Mouse (Mus musculus): ENCODE measurements around the gene Radil.
A peak's percentile ranks its signal among the peaks of the same experiment; 100 is the strongest.

The Radil gene

GRCm38 (mm10) chr5:142550706-142551652, at the start of gene Radil:
TSS of gene Radil (minus strand) at chr5:142551098.
- DNase-seq (ENCODE audit: low spot score in 2 of 2), result peak; percentile 96 to 99

- no peak for DNase-seq (ENCODE audit: low spot score in 2 of 2)
Measured at GRCm38 (mm10) chr5:142597648-142598390, 46.9 kb upstream of the Radil start.

DNA sequence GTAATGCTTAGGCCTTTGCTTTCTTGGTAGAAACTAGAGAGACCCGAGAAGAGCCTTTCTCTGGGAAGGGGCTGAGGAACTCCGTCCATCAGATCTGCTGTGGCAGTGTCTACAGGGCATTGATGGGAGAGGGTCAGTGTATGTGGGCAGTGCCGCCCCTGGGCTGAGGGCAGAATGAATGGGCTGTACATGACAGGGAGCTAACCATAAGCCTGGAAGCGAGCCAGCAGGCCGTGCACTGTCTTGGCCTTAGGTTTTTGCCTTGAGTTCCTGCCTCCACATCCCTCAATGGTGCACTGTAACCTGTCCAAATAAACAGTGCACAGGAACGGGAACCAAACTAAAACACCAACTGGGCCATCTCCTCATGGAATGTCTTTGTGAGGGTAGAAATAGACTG, 45.8 kb upstream of the Radil start:
- no peak for DNase-seq (ENCODE audit: low spot score in 2 of 2)

DNA sequence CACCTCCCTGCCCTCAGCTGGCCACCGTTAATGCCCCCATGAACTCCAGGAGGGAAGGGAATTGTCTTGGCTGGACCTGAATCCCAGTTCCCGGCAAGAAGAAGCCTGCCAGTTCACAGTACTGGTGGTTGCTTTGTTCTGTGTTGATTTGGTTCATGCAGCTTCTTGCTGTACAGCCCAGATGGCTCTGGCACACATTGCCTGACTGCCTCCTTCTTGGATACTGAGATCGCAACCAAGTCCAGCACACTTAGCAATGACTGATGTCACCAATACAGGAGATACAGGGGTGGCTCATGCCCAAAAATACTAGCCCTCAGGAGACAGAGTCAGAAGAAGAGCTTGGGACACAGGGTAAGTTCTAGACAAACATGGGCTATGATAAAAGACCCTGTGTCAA, 44.8 kb upstream of the Radil start:
- DNase-seq (ENCODE audit: low spot score in 2 of 2), result no peak

- no peak for DNase-seq (ENCODE audit: low spot score in 2 of 2)
Measured at GRCm38 (mm10) chr5:142590953-142591616, 40.2 kb upstream of the Radil start.

- DNase-seq (ENCODE audit: low spot score in 2 of 2), result peak; percentile 51 to 74
Measured at GRCm38 (mm10) chr5:142583616-142584126, 32.8 kb upstream of the Radil start.

DNA sequence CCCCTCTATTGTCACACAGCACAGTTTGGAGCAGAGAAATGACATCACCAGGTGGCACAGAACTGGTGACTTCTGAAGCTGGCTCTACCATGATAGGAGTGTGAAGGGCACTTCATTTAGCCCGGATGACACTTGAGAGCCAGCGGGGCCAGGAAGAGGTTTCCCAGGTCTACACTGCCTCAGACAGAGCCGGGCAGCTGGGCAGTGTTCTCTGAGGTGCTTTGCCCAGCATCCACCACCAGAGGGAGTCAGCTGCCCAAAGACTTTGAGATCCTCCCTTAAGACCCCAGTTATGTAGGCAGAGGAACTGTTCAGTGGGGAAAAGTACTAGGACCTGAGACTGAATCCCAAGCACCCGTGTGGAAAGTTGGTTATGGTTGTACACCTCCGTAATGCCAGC, 30.6 kb upstream of the Radil start:
- DNase-seq (ENCODE audit: low spot score in 2 of 2), result peak; percentile 62 to 74

DNA sequence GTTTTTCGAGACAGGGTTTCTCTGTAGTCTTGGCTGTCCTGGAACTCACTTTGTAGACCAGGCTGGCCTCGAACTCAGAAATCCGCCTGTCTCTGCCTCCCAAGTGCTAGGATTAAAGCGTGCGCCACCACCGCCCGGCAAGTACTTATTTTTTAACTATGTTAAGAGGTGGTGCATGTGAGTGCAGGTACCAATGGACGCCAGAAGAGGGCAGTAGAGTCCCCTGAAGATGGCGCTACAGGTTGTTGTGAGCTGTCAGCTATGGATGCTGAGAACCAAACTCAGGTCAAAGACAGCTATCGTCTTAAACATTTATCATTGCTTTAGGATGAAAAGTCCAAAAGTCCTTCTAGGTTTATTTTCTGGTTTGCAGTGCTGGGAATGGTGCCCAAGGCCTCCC, 27.3 kb upstream of the Radil start:
- DNase-seq (ENCODE audit: low spot score in 2 of 2), result no peak

DNA sequence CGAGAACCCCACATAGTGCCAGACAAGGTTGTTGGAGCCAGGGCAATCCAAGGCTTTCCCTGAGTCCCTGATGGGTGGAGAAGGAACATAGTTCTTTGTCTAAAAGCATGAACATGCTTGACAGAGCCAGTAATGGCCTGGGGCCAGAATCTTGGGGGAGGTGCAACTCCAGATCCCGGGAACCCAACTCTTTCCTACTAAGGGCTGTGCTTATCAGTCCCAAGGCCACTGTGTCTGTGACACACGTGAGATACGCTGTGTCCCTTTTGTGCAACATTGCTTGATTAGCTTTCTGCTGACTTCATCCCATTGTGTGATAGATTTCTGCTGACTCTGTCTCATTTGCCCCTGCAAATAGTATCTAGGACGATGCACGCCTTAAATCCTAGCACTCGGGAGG, 25.9 kb upstream of the Radil start:
- DNase-seq (ENCODE audit: low spot score in 2 of 2), result no peak

GRCm38 (mm10) chr5:142574323-142575057, 23.6 kb upstream of the Radil start:
- no peak for DNase-seq (ENCODE audit: low spot score in 2 of 2)

DNA sequence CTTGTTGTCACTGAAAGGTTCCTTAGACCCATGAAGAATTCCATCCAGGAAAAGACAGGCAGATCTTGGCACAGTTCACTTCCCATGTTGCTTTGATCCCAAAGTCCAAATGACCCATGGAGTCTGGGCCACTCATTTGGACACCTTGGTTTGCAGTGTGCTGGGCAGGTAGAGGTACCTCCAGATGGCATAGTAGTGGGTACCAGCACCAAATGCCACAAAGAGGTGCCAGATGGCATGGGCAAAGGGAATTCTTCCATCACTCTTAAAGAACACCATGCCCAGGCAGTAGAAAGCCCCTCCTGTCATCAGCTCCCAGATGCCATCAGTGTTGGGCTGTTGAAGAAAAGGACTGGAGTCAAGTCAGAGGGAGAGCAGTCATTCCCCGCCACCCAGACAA, 13.7 kb upstream of the Radil start:
- DNase-seq (ENCODE audit: low spot score in 2 of 2), result no peak

GRCm38 (mm10) chr5:142560261-142560660, 9.4 kb upstream of the Radil start:
- no peak for DNase-seq (ENCODE audit: low spot score in 2 of 2)

DNA sequence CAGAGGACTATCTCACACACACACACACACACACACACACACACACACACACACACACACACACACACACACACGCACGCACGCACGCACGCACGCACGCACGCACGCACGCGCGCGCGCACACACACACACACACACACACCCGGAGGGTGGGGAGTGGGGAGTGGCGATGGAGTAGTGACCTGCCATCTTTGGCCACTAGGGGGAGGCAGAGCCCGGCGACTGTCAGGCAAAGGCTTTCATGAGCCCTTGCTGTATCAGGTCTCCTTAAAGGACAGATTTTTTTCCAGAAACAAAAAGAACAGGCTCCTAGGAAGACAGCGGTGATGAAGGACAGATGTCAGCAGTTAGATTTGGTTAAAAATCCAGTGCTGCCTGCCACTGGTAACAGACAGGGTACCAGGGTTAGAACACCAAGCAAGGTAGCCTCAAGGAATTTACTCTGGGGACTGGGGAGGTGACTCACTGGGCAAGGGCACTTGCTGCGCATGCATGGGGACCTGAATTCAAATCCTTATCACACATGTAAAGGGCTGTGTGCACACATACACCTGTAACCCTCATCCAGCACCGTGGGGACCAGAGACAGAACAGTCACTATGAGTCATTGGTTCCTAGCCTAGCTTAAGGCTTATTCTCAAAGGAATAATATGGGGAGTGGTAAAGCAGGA, 6.6 kb upstream of the Radil start:
- peak; percentile 86 to 91 for DNase-seq (ENCODE audit: low spot score in 2 of 2)

DNA sequence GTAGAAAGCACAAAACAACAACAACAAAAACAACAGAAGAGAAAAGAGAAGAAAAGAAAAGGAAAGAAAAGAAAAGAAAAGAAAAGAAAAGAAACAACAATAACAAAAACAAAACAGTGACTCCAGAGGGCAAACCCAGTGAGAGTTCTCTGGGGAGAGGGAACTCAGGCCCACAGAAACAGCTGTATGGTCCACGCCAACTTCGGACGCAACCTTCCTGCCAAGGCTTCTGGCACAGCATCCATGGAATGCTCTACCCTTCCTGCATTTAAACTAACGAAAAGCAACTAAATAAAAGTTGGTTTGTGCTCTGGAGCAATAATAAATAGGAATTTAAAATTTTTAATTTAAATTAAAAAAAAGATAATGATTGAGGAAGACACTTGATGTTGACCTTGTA, 5.8 kb upstream of the Radil start:
- no peak for DNase-seq (ENCODE audit: low spot score in 2 of 2)

- DNase-seq (ENCODE audit: low spot score in 2 of 2), result no peak
Measured at GRCm38 (mm10) chr5:142555866-142556265, 5.0 kb upstream of the Radil start.

DNA sequence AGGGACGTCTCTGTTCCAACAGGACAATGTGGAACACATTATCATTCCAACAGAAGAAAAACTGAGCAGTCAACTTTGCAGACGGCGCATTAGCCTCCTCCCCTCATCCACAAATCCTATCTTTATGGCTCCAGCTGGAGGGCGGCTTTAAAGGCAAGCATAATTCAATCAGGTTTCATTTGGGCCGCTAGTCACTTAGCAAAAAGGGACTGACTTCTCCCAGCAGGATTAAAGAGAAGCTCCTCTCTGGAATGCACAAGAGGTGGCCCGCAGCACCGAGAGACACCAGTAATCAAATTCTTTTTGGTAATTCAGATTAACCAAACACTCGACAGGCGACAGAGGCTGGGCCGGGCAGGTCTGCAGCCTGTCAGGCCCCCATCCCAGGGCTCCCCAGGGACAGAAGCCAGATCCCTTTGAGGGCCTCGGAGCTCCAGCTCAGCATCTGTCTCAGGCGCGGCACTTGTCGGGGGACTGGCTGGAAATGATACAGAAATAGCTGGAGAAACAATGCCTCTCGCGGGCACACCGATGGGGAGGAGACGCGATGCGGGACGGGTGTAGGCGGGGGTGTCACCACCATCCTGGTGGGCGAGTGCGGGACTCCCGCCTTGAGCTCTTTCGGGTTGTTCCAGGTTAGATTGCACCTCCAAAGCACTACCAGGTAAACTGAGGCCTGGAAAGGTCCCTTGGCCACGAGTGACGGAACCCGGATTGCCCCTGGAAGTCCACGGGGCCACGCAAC, 765 bp downstream of the Radil start:
- peak; percentile 58 to 61 for DNase-seq (ENCODE audit: low spot score in 2 of 2)

GRCm38 (mm10) chr5:142549441-142549840, 1.5 kb downstream of the Radil start:
- DNase-seq (ENCODE audit: low spot score in 2 of 2), result no peak

- DNase-seq (ENCODE audit: low spot score in 2 of 2), result no peak
Measured at GRCm38 (mm10) chr5:142547066-142547465, 3.8 kb downstream of the Radil start.

GRCm38 (mm10) chr5:142546344-142546743, 4.6 kb downstream of the Radil start:
- no peak for DNase-seq (ENCODE audit: low spot score in 2 of 2)

Measured in frontal cortex, postnatal 36 days (tissue).